In the genomic region with DNA sequence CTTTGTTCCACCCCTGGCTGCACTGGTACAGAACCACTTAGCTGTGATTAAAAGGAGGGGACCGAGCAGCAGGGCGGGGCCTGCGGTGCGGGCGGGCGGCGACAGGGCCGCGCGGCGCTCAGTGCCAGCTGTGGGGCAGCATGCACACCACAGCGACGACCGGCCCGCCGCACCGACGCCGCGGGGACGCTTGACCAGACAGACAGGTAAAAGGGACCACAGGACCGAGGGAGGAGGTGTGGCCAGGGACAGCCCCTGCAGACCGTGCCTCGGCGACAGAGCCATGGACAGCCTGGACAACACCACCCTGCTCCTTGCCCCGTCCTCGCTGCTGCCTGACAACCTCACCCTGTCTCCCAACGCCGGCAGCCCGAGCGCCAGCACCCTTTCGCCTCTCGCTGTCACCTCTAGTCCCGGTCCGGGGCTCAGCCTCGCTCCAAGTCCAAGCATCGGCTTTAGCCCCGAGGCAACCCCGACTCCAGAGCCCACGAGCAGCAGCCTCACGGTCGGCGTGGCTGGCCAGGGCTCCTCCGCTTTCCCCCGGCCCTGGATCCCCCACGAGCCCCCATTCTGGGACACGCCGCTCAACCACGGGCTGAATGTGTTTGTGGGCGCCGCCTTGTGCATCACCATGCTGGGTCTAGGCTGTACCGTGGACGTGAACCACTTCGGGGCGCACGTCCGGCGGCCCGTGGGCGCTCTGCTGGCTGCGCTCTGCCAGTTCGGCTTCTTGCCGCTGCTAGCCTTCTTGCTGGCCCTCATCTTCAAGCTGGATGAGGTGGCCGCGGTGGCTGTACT, we compare ENCODE assay signal across 8 mouse cellular contexts. TPM values are rescaled to one million over a fixed set of nuclear protein-coding genes. Genes with fewer than 3 reads are reported as not detected.
DNase-seq lines count a peak whose midpoint lies in the region; ATAC-seq lines count a peak whose summit lies in the region.

A gene (plus strand): TSS at position 100 of the 798 bp plus-strand sequence.

- H3K27ac ChIP-seq in midbrain, embryonic 12.5 days (replicated peaks), result no peak within 1 kb of the TSS

- 7% methylated on average over 65 of the region's 65 CpGs for WGBS in midbrain, embryonic 12.5 days

- H3K9me3 ChIP-seq in midbrain, embryonic 12.5 days, result no peaks in the 10 kb centered on the region

- peak within 1 kb of the TSS; percentile 48 for H3K9ac ChIP-seq in midbrain, embryonic 12.5 days (replicated peaks)

- H3K4me3 ChIP-seq in midbrain, embryonic 12.5 days, result peak within 1 kb of the TSS; percentile 40

- DNase-seq in layer of hippocampus, postnatal 10 days (ENCODE audit: low spot score in 2 of 2), result peak; percentile 15 to 26
- DNase-seq in layer of hippocampus, adult 11-12 months (ENCODE audit: low spot score), result no peak
- peak; percentile 45 for DNase-seq in adrenal gland, postnatal 14 days
- peak; percentile 4 to 52 for DNase-seq in kidney, postnatal 36 days
- no peak for DNase-seq in left cerebral cortex, postnatal 36 days (ENCODE audit: low spot score in 2 of 2)
- no peak for DNase-seq in adipocyte (ENCODE audit: low spot score)

- peaks cover 37% of the 10 kb centered on the region for H3K27me3 ChIP-seq in midbrain, embryonic 12.5 days

- ATAC-seq in granulocyte monocyte progenitor cell, adult 5-6 weeks (replicated peaks; ENCODE audit: poor library complexity, severe bottlenecking), result peak; percentile 54
- ATAC-seq in midbrain, embryonic 12.5 days (ENCODE audit: low FRiP score, low read depth), result peak; percentile 93

- intact Hi-C loops in left cerebral cortex, postnatal 36 days (cut with DNase I), result no loop called here

- no peaks in the 10 kb centered on the region for H3K36me3 ChIP-seq in midbrain, embryonic 12.5 days

- peaks cover 7% of the 10 kb centered on the region; the same call in 1 of the 2 replicates for H3K4me1 ChIP-seq in midbrain, embryonic 12.5 days

- peak within 1 kb of the TSS; percentile 52 for H3K4me2 ChIP-seq in midbrain, embryonic 12.5 days (replicated peaks)

RNA-seq across cellular contexts. Expression of the gene that starts here (rescaled TPM):
- total RNA-seq in layer of hippocampus, postnatal 10 days (2021), result 1 to 10 TPM; 5.8 to 7.3 TPM
- 9.8 and 13.0 TPM in 2 replicates for total RNA-seq in adrenal gland, postnatal 14 days (2021)
- not detected in 2 replicates for total RNA-seq in granulocyte monocyte progenitor cell, adult 5-6 weeks (2014; fragmentation: Nextera tagmentation)
- total RNA-seq in granulocyte monocyte progenitor cell, adult 5-6 weeks (2017), result not detected in 2 replicates
- 15.0 and 16.4 TPM in 2 replicates for polyA plus RNA-seq in midbrain, embryonic 12.5 days (2016; fragmentation: Nextera tagmentation; extraction: Ambion mirVana)
- total RNA-seq in left cerebral cortex, postnatal 36 days (2021), result 1 to 10 TPM; 1.1 to 1.6 TPM

Comparison
In these comparisons a context has a peak if more than half of its experiments do, and no peak if none do; other contexts are left out.
1. DNase-seq: peak in layer of hippocampus, postnatal 10 days (2 of 2), adrenal gland, postnatal 14 days (single experiment) and kidney, postnatal 36 days (2 of 2); none in layer of hippocampus, adult 11-12 months (single experiment), left cerebral cortex, postnatal 36 days (0 of 2) and adipocyte (single experiment).
2. Peak in ATAC-seq in granulocyte monocyte progenitor cell, adult 5-6 weeks; RNA of the gene not detected or under 1 TPM.